Mouse (Mus musculus) neutrophil, adult 65 days (primary cell): ENCODE measurements around the gene Pcare. TPM values are rescaled to one million over a fixed set of nuclear protein-coding genes. Genes with fewer than 3 reads are reported as not detected.

Source experiments
- total RNA-seq: library from RNA; stranded (reverse); gene quantifications from 2 replicates; pipeline ENCODE4 v1.2.4, GENCODE M21; 2023

Pcare gene
- not detected in 2 replicates for total RNA-seq

DNA sequence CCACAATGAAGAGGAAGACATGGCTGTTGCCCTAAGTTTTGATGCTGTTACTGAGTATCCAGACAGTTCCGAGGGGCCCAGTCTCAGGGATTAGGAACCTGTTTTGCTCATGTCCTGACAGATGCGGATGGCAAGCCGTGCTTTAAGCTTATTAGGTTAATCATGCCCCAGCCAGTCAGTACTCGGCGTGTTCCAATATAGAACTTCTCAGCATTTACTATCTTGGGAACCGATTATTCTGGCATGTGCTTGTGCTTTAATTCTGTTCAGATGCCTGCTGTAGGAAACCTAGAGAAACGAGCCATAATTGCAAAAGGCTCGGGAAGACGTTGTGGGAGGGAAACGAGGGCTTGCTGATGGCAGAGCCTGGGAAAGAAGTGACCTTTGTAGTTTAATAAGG is at the start of gene Pcare:
Pcare (minus strand) TSS at position 64 of the 400 bp plus-strand sequence.

GRCm38 (mm10) chr17:71768173-71768572 is 15.5 kb upstream of the Pcare start, which contains the start of gene Clip4:
Gene Clip4 (plus strand): TSS chr17:71768473.

Other genes starting within 250 kb of the Pcare start
- 27.9 and 29.9 TPM in 2 replicates for gene Ndc80, start 226.0 kb downstream of the Pcare start, total RNA-seq
- gene Spdya, start 200.8 kb downstream of the Pcare start, total RNA-seq, result not detected in 2 replicates
- 29.6 and 47.4 TPM in 2 replicates for gene Wdr43, start 137.0 kb downstream of the Pcare start, total RNA-seq
- gene Togaram2, start 79.6 kb downstream of the Pcare start, total RNA-seq, result not detected in 2 replicates
- gene Clip4, start 15.6 kb upstream of the Pcare start, total RNA-seq, result not detected in 2 replicates